Mouse (Mus musculus) intestine, postnatal 0 days (tissue): ENCODE data around the gene Tmem169. TPM values are rescaled to one million over a fixed set of nuclear protein-coding genes. Genes with fewer than 3 reads are reported as not detected.

Source experiments
- ATAC-seq: fragments of 200-750 bp; cut with Nextera tagmentation; 2 replicates; pipeline ENCODE4 v1.8.0; 2017; ENCODE audit warnings: mild to moderate bottlenecking, moderate TSS enrichment, moderate library complexity
- H3K27ac ChIP-seq: fragments of 300-500 bp; sonication (generic); 2 replicates; pipeline ENCODE4 v1.5.1; 2014; ENCODE audit warnings: mild to moderate bottlenecking, low read depth, low read length, moderate library complexity
- H3K27me3 ChIP-seq: fragments of 300-500 bp; sonication (generic); replicated peaks from 2 replicates; pipeline ENCODE4 v1.6.1; 2014; ENCODE audit warnings: low read length, mixed read lengths; ENCODE audit not compliant: control insufficient read depth, insufficient read depth
- H3K36me3 ChIP-seq: fragments of 300-500 bp; sonication (generic); 2 replicates; pipeline ENCODE4 v1.6.1; 2014; ENCODE audit warnings: mild to moderate bottlenecking, moderate library complexity; ENCODE audit not compliant: control insufficient read depth, insufficient read depth
- H3K4me1 ChIP-seq: fragments of 300-500 bp; sonication (generic); replicated peaks from 2 replicates; pipeline ENCODE4 v1.6.1; 2014; ENCODE audit warnings: antibody characterized with exemption, low read length, mixed read lengths; ENCODE audit not compliant: control insufficient read depth, insufficient read depth
- H3K4me2 ChIP-seq: fragments of 300-500 bp; sonication (generic); replicated peaks from 2 replicates; pipeline ENCODE4 v1.6.1; 2014; ENCODE audit warnings: low read depth, mild to moderate bottlenecking, moderate library complexity
- H3K4me3 ChIP-seq: fragments of 300-500 bp; sonication (generic); 2 replicates; pipeline ENCODE4 v1.5.1; 2014; ENCODE audit warnings: low read depth, low read length
- H3K9ac ChIP-seq: fragments of 300-500 bp; sonication (generic); 2 replicates; pipeline ENCODE4 v1.6.1; 2014; ENCODE audit warnings: mild to moderate bottlenecking, low read depth, low read length
- H3K9me3 ChIP-seq: fragments of 300-500 bp; sonication (generic); 2 replicates; pipeline ENCODE4 v1.6.1; 2016; ENCODE audit warnings: mixed run types; ENCODE audit not compliant: control insufficient read depth
- CTCF ChIP-seq: sonication (generic); IDR thresholded peaks from 2 replicates; pipeline ENCODE4 v1.5.1; 2016; ENCODE audit warnings: low read depth, mild to moderate bottlenecking, control low read depth, antibody characterized with exemption, moderate library complexity
- WGBS: fragments of 180-500 bp; shearing (Covaris S2); extraction: QIAGEN DNeasy Blood & Tissue Kit; methylation state at CpG from one replicate; pipeline ENCODE4 v1.1.7; 2014; 5-methylcytosine and 5-hydroxymethylcytosine counted together
- polyA plus RNA-seq: library from polyadenylated mRNA; unstranded; fragments of >200 nt; fragmentation: Nextera tagmentation; extraction: Ambion mirVana; gene quantifications from 2 replicates; pipeline ENCODE4 v1.2.1, GENCODE M21; 2015

The Tmem169 gene
- polyA plus RNA-seq, 1 experiment from 2014 or later, result 1.3 TPM

- TF ChIP-seq CTCF, result no peak
- Histone ChIP-seq H3K27me3 (no peaks in the 10 kb centered on the region), H3K4me2 (no peak overlapping the region), H3K27ac (no peak overlapping the region), H3K4me3 (no peak overlapping the region), H3K9ac (no peak overlapping the region), H3K4me1 (no peaks in the 10 kb centered on the region), H3K9me3 (no peaks in the 10 kb centered on the region), H3K36me3 (peaks cover 42% of the 10 kb centered on the region)
- 88% methylated on average over 4 of the region's 4 CpGs for WGBS
- ATAC-seq, result no peak
Measured at GRCm38 (mm10) chr1:72315447-72315846, 31.3 kb downstream of the Tmem169 start.

GRCm38 (mm10) chr1:72316409-72316808 is 32.2 kb downstream of the Tmem169 start:
- ATAC-seq, result no peak
- H3K36me3 ChIP-seq, result peaks cover 49% of the 10 kb centered on the region
- no peak overlapping the region for H3K27ac ChIP-seq
- H3K27me3 ChIP-seq, result no peaks in the 10 kb centered on the region
- no peak overlapping the region for H3K4me2 ChIP-seq
- H3K9me3 ChIP-seq, result no peaks in the 10 kb centered on the region
- no peak overlapping the region for H3K4me3 ChIP-seq
- H3K9ac ChIP-seq, result no peak overlapping the region
- no peak for TF ChIP-seq CTCF
- H3K4me1 ChIP-seq, result no peaks in the 10 kb centered on the region
- WGBS, result 76% methylated on average over 8 of the region's 8 CpGs

GRCm38 (mm10) chr1:72316901-72317300 is 32.7 kb downstream of the Tmem169 start:
- no peaks in the 10 kb centered on the region for H3K4me1 ChIP-seq
- H3K4me2 ChIP-seq, result no peak overlapping the region
- no peak overlapping the region for H3K4me3 ChIP-seq
- 85% methylated on average over 7 of the region's 7 CpGs for WGBS
- H3K27ac ChIP-seq, result no peak overlapping the region
- TF ChIP-seq CTCF, result no peak
- peaks cover 44% of the 10 kb centered on the region for H3K36me3 ChIP-seq
- H3K27me3 ChIP-seq, result no peaks in the 10 kb centered on the region
- no peaks in the 10 kb centered on the region for H3K9me3 ChIP-seq
- ATAC-seq, result no peak
- H3K9ac ChIP-seq, result no peak overlapping the region

- no peak for TF ChIP-seq CTCF
- H3K4me2 ChIP-seq, result no peak overlapping the region
- H3K36me3 ChIP-seq, result peaks cover 37% of the 10 kb centered on the region
- H3K27ac ChIP-seq, result no peak overlapping the region
- ATAC-seq, result no peak
- no peak overlapping the region for H3K4me3 ChIP-seq
- WGBS, result 94% methylated on average over 5 of the region's 5 CpGs
- H3K27me3 ChIP-seq, result no peaks in the 10 kb centered on the region
- H3K9me3 ChIP-seq, result no peaks in the 10 kb centered on the region
- no peaks in the 10 kb centered on the region for H3K4me1 ChIP-seq
- no peak overlapping the region for H3K9ac ChIP-seq
Measured at GRCm38 (mm10) chr1:72320759-72321158, 36.6 kb downstream of the Tmem169 start.

GRCm38 (mm10) chr1:72323248-72323647 is 39.1 kb downstream of the Tmem169 start:
- ATAC-seq, result no peak
- WGBS, result 92% methylated on average over 4 of the region's 4 CpGs
- Histone ChIP-seq H3K4me3 (no peak overlapping the region), H3K27ac (no peak overlapping the region), H3K4me2 (no peak overlapping the region), H3K27me3 (no peaks in the 10 kb centered on the region), H3K9ac (no peak overlapping the region), H3K4me1 (no peaks in the 10 kb centered on the region), H3K9me3 (no peaks in the 10 kb centered on the region), H3K36me3 (peaks cover 44% of the 10 kb centered on the region)
- TF ChIP-seq CTCF, result no peak

- peaks cover 23% of the 10 kb centered on the region for H3K36me3 ChIP-seq
- WGBS, result 96% methylated on average over 11 of the region's 11 CpGs
Measured at GRCm38 (mm10) chr1:72326162-72326821, 42.1 kb downstream of the Tmem169 start.

More at GRCm38 (mm10) chr1:72326162-72326821, 42.1 kb downstream of the Tmem169 start:
- Histone ChIP-seq H3K27me3 (no peaks in the 10 kb centered on the region), H3K9me3 (no peaks in the 10 kb centered on the region), H3K4me1 (no peaks in the 10 kb centered on the region), H3K4me2 (no peak overlapping the region), H3K9ac (no peak overlapping the region), H3K4me3 (no peak overlapping the region), H3K27ac (no peak overlapping the region)
- TF ChIP-seq CTCF, result no peak
- ATAC-seq, result no peak
